Mouse (Mus musculus): ENCODE data around the gene Tmem94. TPM values are rescaled to one million over a fixed set of nuclear protein-coding genes. Genes with fewer than 3 reads are reported as not detected.

Tmem94 gene
- polyA plus RNA-seq, 1 experiment from 2014 or later = 42.1 TPM

DNA sequence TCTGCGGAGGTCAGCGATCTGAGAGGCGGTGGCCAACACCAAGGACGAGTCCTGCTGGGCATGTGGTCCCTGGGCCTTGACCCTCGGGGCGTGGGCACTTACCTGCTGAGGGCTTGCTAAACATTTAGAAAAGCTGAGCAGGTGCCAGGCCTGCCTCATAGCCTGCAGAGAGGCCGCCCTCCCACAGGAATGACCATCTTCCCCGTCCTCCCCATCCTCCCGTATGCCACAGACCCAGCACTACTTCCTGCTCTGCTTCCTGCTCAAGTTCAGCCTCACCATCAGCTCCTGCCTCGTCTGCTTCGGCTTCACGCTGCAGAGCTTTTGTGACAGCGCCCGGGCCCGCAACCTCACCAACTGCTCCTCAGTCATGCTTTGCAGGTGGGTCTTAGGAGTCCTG is 31.7 kb downstream of the Tmem94 start:
- H3K9me3 ChIP-seq (replicated peaks) = no peaks in the 10 kb centered on the region
- H3K4me3 ChIP-seq = no peak overlapping the region
- H3K27ac ChIP-seq = no peak overlapping the region
- no peaks in the 10 kb centered on the region for H3K4me1 ChIP-seq
- no peak for ATAC-seq (ENCODE audit: low FRiP score)
- WGBS = 84% methylated on average over 14 of the region's 15 CpGs
- H3K27me3 ChIP-seq = no peaks in the 10 kb centered on the region
- H3K36me3 ChIP-seq = peaks cover 98% of the 10 kb centered on the region
- H3K9ac ChIP-seq = no peak overlapping the region
- H3K4me2 ChIP-seq (replicated peaks) = no peak overlapping the region

DNA sequence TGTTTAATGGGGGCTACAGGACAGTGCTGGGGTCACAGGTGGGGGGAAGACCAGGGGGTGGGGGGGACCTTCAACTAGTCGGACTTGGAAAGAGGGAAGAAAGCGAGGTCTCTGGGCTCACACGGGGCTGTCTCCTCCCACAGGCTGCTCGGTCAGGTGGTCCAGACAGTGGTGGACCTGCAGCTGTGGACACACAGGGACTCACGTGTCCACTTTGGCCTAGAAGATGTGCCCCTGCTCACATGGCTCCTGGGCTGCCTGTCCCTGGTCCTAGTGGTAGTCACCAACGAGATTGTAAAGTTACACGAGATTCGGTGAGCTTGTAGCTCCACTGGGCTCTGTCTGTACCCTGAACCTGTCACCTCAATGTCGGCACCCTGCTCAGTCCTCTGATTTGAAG is 32.4 kb downstream of the Tmem94 start:
- no peak overlapping the region for H3K27ac ChIP-seq
- no peaks in the 10 kb centered on the region for H3K4me1 ChIP-seq
- WGBS = 92% methylated on average over 9 of the region's 9 CpGs
- ATAC-seq (ENCODE audit: low FRiP score) = no peak
- H3K4me2 ChIP-seq (replicated peaks) = no peak overlapping the region
- no peak overlapping the region for H3K9ac ChIP-seq
- H3K4me3 ChIP-seq = no peak overlapping the region
- H3K9me3 ChIP-seq (replicated peaks) = no peaks in the 10 kb centered on the region
- no peaks in the 10 kb centered on the region for H3K27me3 ChIP-seq
- peaks cover 98% of the 10 kb centered on the region for H3K36me3 ChIP-seq

DNA sequence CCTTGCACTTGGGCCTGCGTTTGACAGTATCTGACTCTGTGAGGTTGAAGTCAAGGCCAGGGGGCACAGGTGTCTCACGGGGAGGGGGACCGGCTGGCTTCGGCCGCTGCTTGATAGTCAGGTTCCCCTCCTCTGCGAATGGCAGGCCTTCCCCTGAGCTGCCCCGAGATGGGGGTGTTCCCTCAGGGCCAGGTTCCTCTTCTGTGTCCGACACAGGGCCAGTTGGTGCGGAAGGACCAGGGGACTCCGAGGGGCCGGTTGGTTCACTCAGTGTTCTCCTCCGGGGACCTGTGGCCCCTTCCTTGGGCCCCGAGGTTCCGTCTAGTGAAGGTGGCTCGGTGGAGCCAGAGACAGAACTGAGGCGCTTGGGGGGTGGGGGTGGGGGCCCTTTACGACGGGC is 35.7 kb downstream of the Tmem94 start:
- Histone ChIP-seq H3K4me3 (no peak overlapping the region), H3K4me1 (no peaks in the 10 kb centered on the region), H3K4me2 (replicated peaks) (no peak overlapping the region), H3K27me3 (no peaks in the 10 kb centered on the region), H3K9ac (no peak overlapping the region), H3K9me3 (replicated peaks) (no peaks in the 10 kb centered on the region), H3K27ac (no peak overlapping the region), H3K36me3 (peaks cover 89% of the 10 kb centered on the region)
- no peak for ATAC-seq (ENCODE audit: low FRiP score)
- 90% methylated on average over 18 of the region's 18 CpGs for WGBS

- H3K4me2 ChIP-seq (replicated peaks) = no peak overlapping the region
- no peak overlapping the region for H3K27ac ChIP-seq
- WGBS = 91% methylated on average over 24 of the region's 24 CpGs
- no peak for ATAC-seq (ENCODE audit: low FRiP score)
- peaks cover 13% of the 10 kb centered on the region for H3K4me1 ChIP-seq
- H3K4me3 ChIP-seq = no peak overlapping the region
- no peaks in the 10 kb centered on the region for H3K27me3 ChIP-seq
- no peak overlapping the region for H3K9ac ChIP-seq
- H3K9me3 ChIP-seq (replicated peaks) = no peaks in the 10 kb centered on the region
- H3K36me3 ChIP-seq = peaks cover 81% of the 10 kb centered on the region
Observed at GRCm38 (mm10) chr11:115803072-115803709, 38.0 kb downstream of the Tmem94 start.

DNA sequence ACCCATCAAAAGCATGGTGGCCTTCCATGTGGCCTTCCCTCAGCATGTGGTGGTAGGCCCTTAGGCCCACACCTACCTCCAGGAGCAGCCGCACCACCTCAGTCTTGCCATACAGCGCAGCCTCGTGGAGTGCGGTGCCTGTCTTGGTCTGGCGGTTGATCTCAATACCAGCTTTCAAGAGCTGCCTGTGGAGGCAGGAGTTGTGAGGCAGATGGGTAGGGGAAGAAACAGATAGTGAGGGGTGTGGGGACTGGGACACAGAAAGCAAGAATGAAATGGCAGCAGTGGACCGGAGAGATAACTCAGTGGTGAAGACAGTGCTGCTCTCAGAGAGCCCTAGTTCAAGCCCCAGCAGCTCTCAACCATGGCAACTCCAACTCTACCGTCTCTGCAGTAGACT is 39.8 kb downstream of the Tmem94 start:
- no peak overlapping the region for H3K4me3 ChIP-seq
- peaks cover 31% of the 10 kb centered on the region for H3K4me1 ChIP-seq
- H3K4me2 ChIP-seq (replicated peaks) = no peak overlapping the region
- H3K9ac ChIP-seq = no peak overlapping the region
- no peak for ATAC-seq (ENCODE audit: low FRiP score)
- no peaks in the 10 kb centered on the region for H3K9me3 ChIP-seq (replicated peaks)
- H3K36me3 ChIP-seq = peaks cover 65% of the 10 kb centered on the region
- H3K27ac ChIP-seq = no peak overlapping the region
- WGBS = 95% methylated on average over 7 of the region's 7 CpGs
- H3K27me3 ChIP-seq = no peaks in the 10 kb centered on the region

DNA sequence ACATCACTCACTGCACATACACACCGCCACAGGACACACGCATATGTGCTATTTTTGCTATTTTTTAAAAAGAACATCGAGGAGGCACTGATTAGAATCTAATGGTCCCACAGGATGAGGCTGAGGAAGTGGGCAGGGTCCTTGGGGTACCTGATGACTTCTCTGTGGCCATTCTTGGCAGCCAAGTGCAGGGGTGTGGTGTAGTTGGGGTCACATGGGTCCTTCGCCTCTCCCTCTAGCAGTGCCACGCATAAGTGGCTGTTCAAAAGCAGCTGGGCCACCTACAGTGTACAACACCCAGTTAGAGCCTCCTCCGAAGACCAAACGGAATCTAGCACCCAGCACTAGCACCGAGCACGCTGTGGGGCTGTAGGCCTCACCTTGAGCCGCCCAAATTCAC is 40.9 kb downstream of the Tmem94 start:
- peaks cover 59% of the 10 kb centered on the region for H3K36me3 ChIP-seq
- peaks cover 42% of the 10 kb centered on the region for H3K4me1 ChIP-seq
- H3K9me3 ChIP-seq (replicated peaks) = no peaks in the 10 kb centered on the region

DNA sequence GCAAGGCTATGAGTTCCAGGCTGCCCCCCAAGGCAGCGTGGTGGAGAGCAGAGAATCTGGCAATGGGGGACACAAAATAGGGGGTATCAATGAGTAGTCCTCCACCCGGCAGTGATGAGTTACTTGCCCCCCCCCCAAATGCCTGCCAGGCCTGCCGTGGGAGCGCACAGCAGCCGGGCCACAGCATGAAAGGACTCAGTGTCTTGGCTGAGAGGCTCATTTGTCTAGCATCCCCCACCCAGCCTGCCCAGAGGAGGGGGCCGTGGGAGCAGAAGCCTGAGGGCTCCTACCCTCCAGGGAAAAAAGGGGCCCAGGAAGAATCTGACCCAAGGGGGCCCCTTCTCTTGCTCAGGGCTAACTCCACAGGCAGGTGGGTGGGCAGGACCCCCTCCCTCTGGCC is 42.1 kb downstream of the Tmem94 start:
- Histone ChIP-seq H3K27me3 (no peaks in the 10 kb centered on the region), H3K4me1 (peaks cover 54% of the 10 kb centered on the region), H3K4me2 (replicated peaks) (peak overlapping the region; percentile 24; the same call in 1 of the 2 replicates), H3K27ac (peak overlapping the region; percentile 80), H3K9ac (peak overlapping the region; percentile 38; the same call in 1 of the 2 replicates), H3K36me3 (peaks cover 52% of the 10 kb centered on the region), H3K9me3 (replicated peaks) (no peaks in the 10 kb centered on the region), H3K4me3 (no peak overlapping the region)
- 59% methylated on average over 6 of the region's 6 CpGs for WGBS
- ATAC-seq (ENCODE audit: low FRiP score) = peak; percentile 56

More for the DNA sequence above, 40.9 kb downstream of the Tmem94 start:
- ATAC-seq (ENCODE audit: low FRiP score) = no peak
- Histone ChIP-seq H3K27me3 (no peaks in the 10 kb centered on the region), H3K4me2 (replicated peaks) (no peak overlapping the region), H3K4me3 (no peak overlapping the region), H3K27ac (no peak overlapping the region), H3K9ac (no peak overlapping the region; the same call in 1 of the 2 replicates)
- WGBS = 94% methylated on average over 10 of the region's 10 CpGs

GRCm38 (mm10) chr11:115807971-115808370 is 42.7 kb downstream of the Tmem94 start:
- WGBS = 57% methylated on average over 11 of the region's 11 CpGs
- H3K4me2 ChIP-seq (replicated peaks) = peak overlapping the region; percentile 83; the same call in 1 of the 2 replicates

DNA sequence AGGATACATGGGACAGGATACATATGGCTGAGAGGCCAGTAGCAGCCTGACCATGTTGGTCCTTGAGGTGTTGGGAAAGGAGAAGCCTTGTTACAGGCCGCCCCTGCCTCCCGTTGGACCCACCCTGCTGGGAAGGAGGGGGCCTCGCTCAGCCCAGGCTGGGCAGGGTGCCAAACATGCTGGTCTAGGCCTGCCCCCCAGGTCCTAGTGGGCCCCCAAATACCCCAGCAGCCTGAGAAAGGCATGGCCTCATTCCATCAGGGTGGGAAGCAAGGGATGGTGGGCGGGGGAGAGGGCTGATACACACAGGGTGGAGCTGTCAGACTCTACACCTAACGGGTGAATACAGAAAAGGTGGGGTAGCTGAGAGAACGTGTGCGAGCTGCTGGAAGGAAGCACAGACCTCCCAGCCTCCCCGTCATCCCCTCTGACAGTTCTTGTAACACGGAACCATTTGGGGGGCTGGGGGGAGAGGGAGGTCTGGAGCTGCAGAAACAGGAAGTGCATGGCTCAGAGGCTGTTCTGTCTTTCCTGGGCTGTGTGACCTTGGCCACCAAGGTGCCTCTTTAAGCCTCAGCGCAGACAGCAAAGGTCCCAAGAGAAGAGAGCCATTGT is 43.6 kb downstream of the Tmem94 start:
- peaks cover 37% of the 10 kb centered on the region for H3K36me3 ChIP-seq
- 0 out of 2 replicates have a peak, but pooled peaks have one; percentile 7 for ATAC-seq (ENCODE audit: low FRiP score)
- H3K27me3 ChIP-seq = no peaks in the 10 kb centered on the region
- H3K27ac ChIP-seq = peak overlapping the region; percentile 80
- H3K9ac ChIP-seq = peak overlapping the region; percentile 35; the same call in 1 of the 2 replicates
- H3K4me2 ChIP-seq (replicated peaks) = peak overlapping the region; percentile 83
- H3K4me3 ChIP-seq = peak overlapping the region; percentile 8; the same call in 1 of the 2 replicates
- no peaks in the 10 kb centered on the region for H3K9me3 ChIP-seq (replicated peaks)
- WGBS = 54% methylated on average over 10 of the region's 10 CpGs
- peaks cover 62% of the 10 kb centered on the region for H3K4me1 ChIP-seq

More at GRCm38 (mm10) chr11:115807971-115808370, 42.7 kb downstream of the Tmem94 start:
- Histone ChIP-seq H3K4me3 (no peak overlapping the region), H3K36me3 (peaks cover 46% of the 10 kb centered on the region), H3K27me3 (no peaks in the 10 kb centered on the region), H3K4me1 (peaks cover 60% of the 10 kb centered on the region), H3K27ac (peak overlapping the region; percentile 80), H3K9ac (0 out of 2 replicates have a peak overlapping the region, but pooled peaks have one; percentile 35), H3K9me3 (replicated peaks) (no peaks in the 10 kb centered on the region)
- no peak for ATAC-seq (ENCODE audit: low FRiP score)

DNA sequence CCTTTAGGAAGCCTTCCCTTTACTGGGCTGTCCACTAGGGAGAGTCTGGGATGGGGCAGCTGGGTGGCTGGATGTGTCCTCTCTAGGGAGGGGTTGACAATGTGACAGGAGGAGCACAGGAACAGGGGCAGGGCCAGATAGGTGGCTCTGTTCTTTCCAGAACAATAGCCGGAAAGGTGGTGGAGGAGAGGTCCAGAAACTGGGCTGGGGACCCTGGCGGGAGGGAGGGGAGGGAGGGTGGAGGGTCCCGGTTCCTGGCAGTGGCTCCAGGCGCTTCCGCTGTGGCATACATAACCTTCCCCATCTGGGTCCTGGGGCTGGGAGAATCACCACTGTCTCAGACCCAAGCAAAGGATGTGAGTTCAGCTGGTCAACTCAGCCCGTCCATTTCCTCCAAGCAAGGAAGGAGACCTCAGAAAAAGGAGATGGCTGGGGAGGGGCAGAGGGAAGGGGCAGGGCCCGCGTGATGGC is 44.1 kb downstream of the Tmem94 start:
- WGBS = 60% methylated on average over 8 of the region's 8 CpGs
- Histone ChIP-seq H3K4me3 (no peak overlapping the region), H3K36me3 (peaks cover 34% of the 10 kb centered on the region), H3K27ac (peak overlapping the region; percentile 80), H3K27me3 (no peaks in the 10 kb centered on the region), H3K9me3 (replicated peaks) (no peaks in the 10 kb centered on the region), H3K4me1 (peaks cover 62% of the 10 kb centered on the region), H3K9ac (peak overlapping the region; percentile 35; the same call in 1 of the 2 replicates), H3K4me2 (replicated peaks) (peak overlapping the region; percentile 83)
- no peak for ATAC-seq (ENCODE audit: low FRiP score)

DNA sequence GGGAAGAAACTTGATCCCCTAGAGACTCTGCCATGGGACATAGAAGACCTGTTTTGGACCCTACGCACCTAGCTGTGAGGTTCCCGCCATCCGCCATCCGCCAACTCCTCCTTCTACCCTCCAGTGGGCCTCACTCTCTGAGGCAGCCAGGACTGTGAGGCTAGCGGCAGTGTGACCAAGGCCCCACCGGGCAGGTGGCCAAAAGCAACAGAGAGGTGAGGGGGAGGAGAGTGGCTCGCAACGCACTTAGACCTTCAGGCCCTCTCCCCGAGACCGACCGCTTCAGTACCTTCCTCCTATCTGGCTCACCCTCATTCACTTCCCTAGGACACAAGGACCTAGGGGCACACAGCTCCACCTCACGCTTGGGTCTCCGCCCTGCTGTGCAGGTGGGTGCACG is 45.1 kb downstream of the Tmem94 start:
- no peaks in the 10 kb centered on the region for H3K9me3 ChIP-seq (replicated peaks)
- H3K27me3 ChIP-seq = no peaks in the 10 kb centered on the region
- H3K4me3 ChIP-seq = 0 out of 2 replicates have a peak overlapping the region, but pooled peaks have one; percentile 0
- WGBS = 85% methylated on average over 14 of the region's 14 CpGs
- H3K4me2 ChIP-seq (replicated peaks) = peak overlapping the region; percentile 83
- peak overlapping the region; percentile 40; the same call in 1 of the 2 replicates for H3K27ac ChIP-seq
- no peak overlapping the region for H3K9ac ChIP-seq
- H3K36me3 ChIP-seq = peaks cover 25% of the 10 kb centered on the region
- peaks cover 65% of the 10 kb centered on the region for H3K4me1 ChIP-seq
- ATAC-seq (ENCODE audit: low FRiP score) = no peak

GRCm38 (mm10) chr11:115811381-115812093 is 46.3 kb downstream of the Tmem94 start:
- ATAC-seq (ENCODE audit: low FRiP score) = no peak
- 76% methylated on average over 20 of the region's 20 CpGs for WGBS
- peaks cover 19% of the 10 kb centered on the region for H3K36me3 ChIP-seq
- no peaks in the 10 kb centered on the region for H3K27me3 ChIP-seq
- no peaks in the 10 kb centered on the region for H3K9me3 ChIP-seq (replicated peaks)
- peak overlapping the region; percentile 76 for H3K9ac ChIP-seq
- H3K4me2 ChIP-seq (replicated peaks) = peak overlapping the region; percentile 83
- H3K4me3 ChIP-seq = peak overlapping the region; percentile 93
- peaks cover 73% of the 10 kb centered on the region for H3K4me1 ChIP-seq
- H3K27ac ChIP-seq = 0 out of 2 replicates have a peak overlapping the region, but pooled peaks have one; percentile 40
